Mouse (Mus musculus): ENCODE measurements around the gene Ankrd63. TPM values are rescaled to one million over a fixed set of nuclear protein-coding genes. Genes with fewer than 3 reads are reported as not detected.

Ankrd63 gene
- polyA plus RNA-seq, 1 experiment from 2014 or later: not detected

GRCm38 (mm10) chr2:118727911-118728310 lies 24.1 kb upstream of the Ankrd63 start:
- no peak for DNase-seq (ENCODE audit: low spot score)

GRCm38 (mm10) chr2:118726873-118727272 lies 23.1 kb upstream of the Ankrd63 start:
- DNase-seq (ENCODE audit: low spot score): no peak

DNA sequence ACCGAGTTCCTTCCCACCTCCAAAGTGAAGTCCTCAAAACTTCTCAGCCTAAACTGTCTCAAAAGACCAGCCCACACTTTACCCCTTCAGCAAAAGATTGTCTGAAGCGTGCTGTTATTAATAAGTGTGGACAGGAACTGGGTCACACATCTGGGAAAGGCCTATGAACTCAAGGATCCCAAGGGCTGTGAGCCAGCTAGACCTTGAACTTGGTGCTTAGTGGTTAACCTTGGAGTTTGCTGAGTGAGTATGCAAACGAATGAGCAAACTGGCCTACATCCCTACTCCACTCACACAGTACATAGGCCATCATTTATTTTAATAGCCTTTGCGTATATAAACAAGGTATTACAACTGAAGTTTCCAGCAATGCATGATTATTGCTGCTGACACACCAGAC lies 21.7 kb upstream of the Ankrd63 start:
- no peak for DNase-seq (ENCODE audit: low spot score)

DNA sequence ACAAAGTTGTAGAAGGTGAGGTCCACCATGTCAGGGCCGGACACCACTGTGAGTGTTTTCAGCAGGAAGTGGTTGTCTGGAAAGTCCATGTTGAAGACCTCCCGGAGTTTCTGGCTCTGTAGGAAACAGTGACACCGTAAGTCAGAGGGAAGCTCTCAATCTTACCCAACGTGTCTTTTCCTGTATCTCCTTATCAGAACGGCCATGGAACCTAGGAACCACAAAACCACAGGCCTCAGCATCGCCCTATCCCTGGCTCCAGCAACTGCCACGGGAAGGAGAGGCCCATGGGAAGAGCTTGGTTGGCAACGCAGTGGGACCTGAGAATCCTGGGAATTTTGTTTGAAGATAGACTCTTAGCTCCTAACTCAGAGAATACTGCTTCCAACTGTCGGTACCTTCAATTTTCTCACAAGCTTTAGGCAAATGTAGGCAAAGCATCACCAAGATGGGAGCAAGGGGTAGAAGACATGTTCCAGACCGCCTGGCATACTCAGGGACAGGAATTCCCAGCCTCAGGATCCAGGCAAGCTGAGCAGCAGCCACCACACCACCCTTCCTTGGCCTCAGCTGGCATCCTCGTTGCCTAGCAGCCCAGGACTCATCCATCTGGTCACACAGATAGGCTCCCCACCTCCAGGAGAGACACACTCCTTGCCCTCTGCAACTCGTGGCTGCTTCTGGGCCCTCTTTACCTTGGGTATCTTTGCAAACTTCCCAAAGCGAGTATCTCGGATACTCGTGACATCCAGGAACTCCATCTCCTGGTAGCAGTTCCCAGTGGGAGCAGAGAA lies 20.1 kb upstream of the Ankrd63 start:
- DNase-seq (ENCODE audit: low spot score): no peak

- DNase-seq (ENCODE audit: low spot score): no peak
These were observed 12.9 kb upstream of the Ankrd63 start for GRCm38 (mm10) chr2:118716677-118717076.

- DNase-seq (ENCODE audit: low spot score): no peak
These were observed 10.5 kb upstream of the Ankrd63 start for GRCm38 (mm10) chr2:118714230-118714629.

DNA sequence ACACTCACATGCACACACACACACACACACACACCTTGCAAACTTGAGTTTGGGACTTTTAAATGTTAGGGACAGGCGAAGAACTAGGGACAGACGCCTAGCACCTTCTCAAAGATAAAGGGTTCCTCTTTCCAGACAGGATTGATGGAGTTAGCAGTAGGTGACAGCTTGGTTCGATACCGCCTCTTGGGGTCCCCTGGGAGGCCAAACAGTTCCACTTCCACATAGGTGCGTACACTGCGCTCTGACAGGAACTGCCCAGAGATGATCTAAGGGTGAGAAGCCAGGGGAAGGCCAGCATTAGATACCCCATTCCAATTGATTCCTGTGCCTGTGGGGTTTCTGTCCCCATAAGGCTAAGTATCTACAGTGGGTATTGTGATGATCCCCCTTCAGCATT lies 9.9 kb upstream of the Ankrd63 start:
- DNase-seq (ENCODE audit: low spot score): no peak

GRCm38 (mm10) chr2:118711038-118711494 lies 7.3 kb upstream of the Ankrd63 start:
- peak; percentile 70 for DNase-seq (ENCODE audit: low spot score)

DNA sequence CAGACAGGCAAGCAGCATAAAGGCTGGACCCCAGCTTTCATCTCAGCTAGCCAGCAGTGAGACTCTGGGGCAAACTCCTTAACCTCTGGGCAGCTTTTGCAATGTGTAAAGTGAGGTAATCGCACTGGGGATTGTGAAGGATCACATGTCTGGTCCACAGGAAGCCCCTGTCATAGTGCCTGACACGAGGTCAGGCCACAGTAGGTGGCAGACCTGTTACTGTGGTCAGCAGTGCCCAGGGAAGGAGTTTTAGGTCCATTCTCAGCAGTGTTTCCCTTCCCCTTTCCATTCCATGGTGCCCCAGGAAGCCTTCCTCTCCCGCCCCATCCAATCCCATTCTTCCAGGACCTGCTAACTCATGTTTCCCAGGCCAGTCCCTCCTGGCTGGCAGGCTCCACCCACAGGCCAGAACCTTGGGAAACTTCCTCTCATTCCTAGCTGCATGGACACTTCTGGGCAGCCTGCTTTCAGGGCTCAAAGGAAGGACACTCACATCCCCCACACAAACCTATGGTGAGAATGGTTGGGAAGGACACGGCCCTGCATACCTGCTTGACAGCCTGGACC lies 6.0 kb upstream of the Ankrd63 start:
- DNase-seq (ENCODE audit: low spot score): no peak

DNA sequence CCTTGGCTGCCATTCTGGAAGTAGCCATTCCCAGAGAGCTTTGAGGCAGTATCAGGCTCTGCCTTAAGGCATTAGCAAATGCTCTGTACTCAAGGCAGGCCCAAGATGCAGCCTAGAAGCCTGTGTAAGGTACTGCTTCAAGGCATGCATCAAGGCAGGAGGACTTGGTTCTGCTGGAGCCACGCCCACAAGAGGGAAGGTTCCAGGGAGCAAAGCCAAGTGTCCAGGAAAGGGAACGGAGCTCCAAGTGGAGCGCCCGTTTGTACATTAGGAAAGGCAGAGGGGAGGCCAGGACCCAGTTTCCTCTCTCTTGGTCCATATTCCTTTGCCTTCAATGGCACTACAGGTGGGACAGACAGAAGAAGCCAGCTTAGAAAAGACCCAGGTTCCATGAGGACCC lies 4.7 kb upstream of the Ankrd63 start:
- DNase-seq (ENCODE audit: low spot score): no peak

DNA sequence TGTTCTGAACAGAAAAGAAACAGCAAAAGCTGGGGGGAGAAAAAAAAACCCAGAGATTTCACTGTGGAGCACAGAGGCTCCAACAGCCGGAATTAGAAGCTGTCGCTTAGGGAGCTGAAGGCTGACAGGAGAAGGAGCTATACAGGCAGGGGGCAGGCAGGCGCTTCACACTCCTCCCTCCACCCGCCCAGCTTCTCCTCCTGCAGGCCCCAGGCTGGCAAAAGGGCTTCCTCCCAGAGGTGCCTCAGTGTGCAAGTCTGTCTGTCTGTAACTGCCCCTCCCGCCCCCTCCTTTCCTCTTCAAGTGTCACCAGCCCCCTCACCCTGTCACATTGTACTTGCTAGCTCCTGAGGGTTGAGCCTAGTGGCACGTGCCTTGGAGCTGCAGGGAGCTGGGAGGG lies 2.7 kb upstream of the Ankrd63 start:
- DNase-seq (ENCODE audit: low spot score): no peak

DNA sequence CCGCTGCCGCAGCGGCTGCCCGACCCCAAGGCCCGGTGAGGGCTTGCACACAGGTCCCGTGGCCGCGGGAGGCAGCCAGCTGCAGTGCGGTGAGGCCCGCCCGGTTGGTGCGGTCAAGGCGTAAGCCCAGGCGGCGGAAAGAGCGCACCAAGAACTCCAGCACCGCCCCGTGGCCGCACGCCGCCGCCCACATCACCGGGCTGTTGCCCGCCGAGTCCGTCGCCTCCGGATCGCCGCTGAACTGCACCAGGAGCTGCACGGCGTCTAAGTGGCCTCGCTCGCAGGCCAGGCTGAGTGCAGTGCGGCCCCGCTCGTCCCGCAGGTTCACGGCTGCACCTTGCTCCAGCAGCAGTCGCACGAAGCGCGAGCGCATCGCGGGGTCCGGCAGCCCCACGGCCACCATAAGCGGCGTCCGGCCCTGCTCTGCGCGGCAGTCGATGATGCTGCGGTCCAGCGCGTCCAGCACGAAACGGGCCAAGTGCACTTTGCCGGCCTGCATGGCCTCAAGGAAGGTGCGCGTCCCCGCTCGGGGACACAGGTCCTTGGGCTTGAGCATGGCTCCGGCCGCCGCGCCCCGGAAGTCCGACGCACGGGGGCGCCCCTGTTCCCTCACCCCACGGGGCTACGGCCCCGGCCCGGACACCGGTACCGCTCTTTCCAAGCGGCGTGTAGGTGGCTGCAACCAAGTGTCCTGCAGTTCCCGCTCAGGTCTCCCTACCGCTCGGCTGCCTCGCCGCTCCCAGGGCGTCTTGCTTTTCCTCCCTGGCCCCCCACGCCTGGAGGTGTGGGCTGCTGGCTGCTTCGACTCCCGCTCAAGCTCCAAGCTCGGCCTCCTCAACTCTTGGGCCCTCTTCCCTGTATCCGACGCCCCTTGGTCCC lies 641 bp downstream of the Ankrd63 start:
- DNase-seq (ENCODE audit: low spot score): no peak

DNA sequence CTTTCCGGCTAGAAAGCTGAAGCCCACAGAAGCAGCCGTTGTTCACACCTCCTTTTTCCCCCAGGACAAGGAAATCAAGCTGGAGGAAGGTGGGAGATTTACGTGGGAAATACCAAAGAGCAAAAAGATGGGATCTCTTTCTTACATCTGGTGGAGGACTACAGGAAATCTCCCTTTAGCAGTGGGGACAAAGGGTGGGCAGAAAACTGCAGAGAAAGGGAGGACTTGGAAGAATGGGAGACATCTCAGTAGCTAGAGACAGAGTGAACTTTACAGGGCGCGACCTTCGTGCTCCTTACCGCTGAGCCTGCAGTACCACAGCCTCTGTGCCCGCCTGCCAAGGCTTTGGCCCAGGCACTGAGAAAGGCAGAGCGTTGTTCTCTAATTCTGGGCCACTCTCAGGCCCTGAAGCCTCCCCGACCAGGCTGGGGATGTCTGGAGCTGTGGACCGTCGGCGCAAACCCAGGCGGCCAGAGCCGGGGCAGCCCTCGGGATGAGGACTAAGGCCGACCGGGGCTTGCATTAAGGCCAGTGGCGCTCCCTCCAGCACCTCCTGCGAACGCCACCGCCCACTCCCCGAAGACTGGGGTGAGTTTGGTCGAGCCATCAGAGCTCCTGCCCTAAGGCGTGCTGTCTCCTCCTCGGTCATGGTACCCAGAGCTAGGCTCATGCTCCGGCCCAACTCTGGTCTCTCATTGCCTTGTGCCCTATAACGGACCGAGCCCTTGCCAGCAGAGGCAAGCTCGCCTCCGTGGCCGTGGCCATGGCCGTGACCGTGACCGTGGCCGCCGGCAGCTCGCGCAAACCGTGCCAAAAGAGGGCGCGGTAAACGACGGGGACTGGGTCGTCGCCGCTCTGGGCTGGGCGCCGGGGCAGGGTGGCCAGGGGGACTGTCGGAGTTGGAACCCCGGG lies 1.5 kb downstream of the Ankrd63 start:
- no peak for DNase-seq (ENCODE audit: low spot score)

- DNase-seq (ENCODE audit: low spot score): no peak
These were observed 2.6 kb downstream of the Ankrd63 start for GRCm38 (mm10) chr2:118701161-118701560.

DNA sequence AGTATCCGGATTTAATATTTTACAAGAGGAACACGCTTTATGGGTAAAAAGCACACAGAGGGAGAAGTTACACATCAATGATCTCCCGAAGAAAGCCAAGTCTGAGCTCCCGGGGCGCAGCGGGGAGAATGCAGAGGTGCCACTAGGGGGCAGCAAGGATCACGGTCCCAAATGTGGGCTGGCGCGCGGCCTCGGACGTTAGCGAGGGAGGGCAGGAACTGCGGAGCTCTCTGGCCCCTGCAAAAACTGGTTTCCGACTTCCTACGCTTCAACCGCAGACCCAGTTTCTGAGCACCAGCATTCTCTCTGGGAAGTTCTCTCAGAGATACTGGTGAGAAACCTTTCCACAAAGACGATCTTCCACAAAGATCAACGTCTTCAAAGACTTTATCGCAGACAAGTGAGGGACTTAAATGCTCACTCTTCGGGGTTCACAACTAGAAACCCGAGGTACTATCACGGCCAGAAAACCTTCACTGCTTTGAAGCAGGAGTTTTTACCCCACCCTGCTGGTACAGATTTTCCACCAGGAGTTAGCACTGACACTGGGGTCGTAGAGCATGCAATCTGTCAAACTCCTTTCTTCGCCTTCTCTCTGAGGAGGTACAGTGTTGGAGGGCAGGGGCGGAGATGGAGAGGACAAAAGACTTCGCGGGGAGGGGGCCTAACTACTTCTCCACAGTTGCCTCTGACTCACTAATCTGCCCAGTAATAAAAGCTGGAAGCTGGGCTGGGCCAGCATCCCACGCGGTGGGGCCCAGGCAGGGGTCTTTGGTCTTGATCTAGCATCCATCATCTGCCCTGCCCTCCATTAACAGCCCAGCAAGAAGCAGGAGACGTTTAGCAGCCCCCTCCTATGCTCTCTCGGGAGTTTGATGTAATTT lies 3.3 kb downstream of the Ankrd63 start:
- peak; percentile 71 for DNase-seq (ENCODE audit: low spot score)

- DNase-seq (ENCODE audit: low spot score): no peak
These were observed 5.8 kb downstream of the Ankrd63 start for GRCm38 (mm10) chr2:118697955-118698354.

DNA sequence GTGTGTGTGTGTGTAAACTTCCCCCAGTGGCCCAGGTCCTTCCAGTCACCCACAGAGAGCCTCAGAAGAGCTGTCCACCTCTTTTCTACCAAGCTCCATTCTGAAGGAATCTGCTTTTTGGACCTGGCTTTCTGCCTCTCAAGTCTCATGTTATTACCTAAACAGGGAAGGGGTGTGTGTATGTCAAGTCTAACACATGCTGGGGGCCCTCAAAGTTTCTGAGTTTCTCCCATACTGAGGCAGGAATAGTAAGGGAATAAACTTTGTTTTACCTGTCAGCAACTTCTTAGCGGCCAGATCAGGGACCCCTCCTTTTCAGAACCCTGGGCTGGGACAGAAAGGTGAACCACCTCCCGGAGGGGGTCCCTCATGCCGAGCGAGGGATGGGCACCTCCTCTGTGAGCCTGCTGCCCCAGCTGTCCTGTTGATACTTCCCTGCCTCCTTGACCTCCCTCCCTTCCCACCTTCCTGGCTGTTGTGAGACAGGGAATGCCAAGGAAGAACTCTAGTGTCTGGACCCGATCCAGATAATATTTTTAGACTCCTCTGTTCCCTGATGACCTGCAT lies 6.4 kb downstream of the Ankrd63 start:
- no peak for DNase-seq (ENCODE audit: low spot score)

DNA sequence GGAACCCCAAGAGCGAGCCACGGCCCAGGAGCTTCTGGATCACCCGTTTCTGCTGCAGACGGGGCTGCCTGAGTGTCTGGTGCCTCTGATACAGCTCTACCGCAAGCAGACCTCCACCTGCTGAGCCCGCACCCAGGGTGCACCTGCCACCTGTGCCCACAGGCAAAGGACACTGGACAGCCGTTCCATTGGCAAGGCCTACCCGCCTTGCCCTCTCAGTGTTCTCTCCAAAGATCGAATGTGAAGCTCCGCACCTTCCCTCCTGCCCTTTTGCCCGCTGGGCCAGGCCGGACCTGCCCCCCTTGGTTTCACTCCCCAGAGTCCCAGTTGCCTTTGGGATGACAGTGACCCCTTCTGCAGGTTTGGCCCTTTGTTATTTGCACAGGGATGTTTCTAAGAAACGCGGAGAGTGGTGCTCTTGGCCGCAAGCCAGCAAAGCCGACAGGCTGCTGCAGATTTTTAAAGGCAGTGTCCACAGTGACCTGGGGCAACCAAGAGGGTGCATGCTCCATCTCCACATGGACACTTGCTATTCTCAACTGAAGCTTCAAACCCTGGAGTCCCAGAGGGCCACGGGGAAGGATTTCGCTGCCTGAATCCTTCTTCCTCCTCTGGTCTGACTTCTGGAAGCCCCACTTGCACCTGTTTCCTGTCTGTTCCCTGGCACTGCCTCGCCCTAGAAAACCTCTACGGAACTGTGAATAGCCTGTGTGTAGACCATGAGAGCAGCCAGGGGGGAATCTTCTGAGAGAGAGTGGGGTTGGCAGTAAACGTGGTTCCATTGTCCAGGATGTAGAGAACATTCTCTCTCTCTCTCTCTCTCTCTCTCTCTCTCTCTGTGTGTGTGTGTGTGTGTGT lies 7.1 kb downstream of the Ankrd63 start:
- peak; percentile 50 for DNase-seq (ENCODE audit: low spot score)
